Mouse (Mus musculus) heart, postnatal 0 days (tissue): ENCODE results near the gene Galntl6.

ENCODE experiments used
- CTCF ChIP-seq: IDR thresholded peaks from 2 replicates; pipeline ENCODE4 v1.5.1; 2016; ENCODE audit warnings: antibody characterized with exemption, control low read depth, low read depth
- EP300 ChIP-seq: IDR thresholded peaks from 2 replicates; pipeline ENCODE4 v1.6.1; 2016; ENCODE audit warnings: antibody characterized with exemption, low read depth

DNA sequence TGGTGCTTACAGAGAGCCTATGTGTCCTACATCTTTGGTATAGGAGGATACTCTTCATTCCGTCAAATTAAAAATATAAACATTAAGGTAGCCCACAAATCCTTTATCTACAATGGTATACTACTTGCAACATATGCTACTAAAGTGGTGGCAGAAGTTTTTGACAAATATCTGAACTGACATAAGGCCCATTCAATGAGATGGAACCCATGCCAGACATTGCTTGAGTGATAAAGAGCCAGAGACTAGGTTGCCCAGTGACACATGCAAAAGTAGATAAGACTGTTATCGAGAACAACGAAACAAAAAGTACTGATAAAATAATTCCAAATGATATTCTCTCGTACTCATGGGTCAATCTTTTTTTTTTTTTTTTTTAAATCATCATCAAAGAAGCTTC is 31.3 kb upstream of the Galntl6 start:
- TF ChIP-seq CTCF: no peak
- no peak for TF ChIP-seq EP300
